Mouse (Mus musculus): Measurements from ENCODE around the gene Cbfb. TPM values are rescaled to one million over a fixed set of nuclear protein-coding genes. Genes with fewer than 3 reads are reported as not detected.
A peak's percentile ranks its signal among the peaks of the same experiment; 100 is the strongest.

Gene Cbfb
- polyA plus RNA-seq (2014; fragmentation: Nextera tagmentation; extraction: Ambion mirVana): 105 TPM in 2 replicates

DNA sequence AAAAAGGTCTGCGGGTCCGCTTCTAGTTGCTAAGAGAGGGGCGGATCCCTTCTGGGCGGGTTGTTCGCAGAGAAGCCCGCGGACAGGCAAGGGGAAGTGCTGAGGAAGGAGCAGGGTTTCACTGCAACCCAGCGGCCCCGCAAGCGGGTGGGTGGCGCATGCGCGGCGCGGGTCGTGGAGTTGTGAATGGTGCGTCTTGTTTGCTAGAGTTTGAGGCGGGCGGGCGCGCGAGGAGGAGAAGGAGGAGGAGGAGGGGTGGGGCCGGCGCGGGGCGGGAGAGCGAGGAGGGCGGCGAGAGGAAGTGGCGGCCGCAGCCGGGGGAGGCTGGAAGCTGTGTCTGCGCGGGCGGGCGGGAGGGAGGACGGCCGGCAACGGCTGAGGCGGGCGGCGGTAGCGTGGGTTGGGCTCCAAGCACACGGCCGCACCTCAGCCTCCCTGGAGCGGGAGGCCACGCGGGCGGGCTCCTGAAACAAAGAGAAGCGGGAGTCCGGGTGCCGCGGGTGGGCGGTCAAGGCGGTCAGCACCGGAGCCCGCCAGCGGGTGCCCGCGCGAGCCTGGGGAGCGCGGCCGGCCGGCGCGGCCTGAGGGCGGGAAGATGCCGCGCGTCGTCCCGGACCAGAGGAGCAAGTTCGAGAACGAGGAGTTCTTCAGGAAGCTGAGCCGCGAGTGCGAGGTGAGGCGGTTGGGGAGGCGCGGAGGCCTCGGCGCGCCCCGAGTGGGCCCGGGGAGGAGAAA lies at the start of gene Cbfb:
Cbfb (plus strand) TSS at position 294 of the 735 bp plus-strand sequence.
- WGBS: under 1% methylated on average over 66 of the region's 86 CpGs
- H3K9ac ChIP-seq (ENCODE audit: low read length): peak within 1 kb of the TSS; percentile 97
- DNase-seq (ENCODE audit: low spot score) (peak; percentile 99), ATAC-seq (ENCODE audit: insufficient number of reproducible peaks, low FRiP score, low TSS enrichment, low read depth) (peak; percentile 95)
- H3K27ac ChIP-seq (replicated peaks; ENCODE audit: low read depth, low read length): peak within 1 kb of the TSS; percentile 97
- peak within 1 kb of the TSS; percentile 65 for H3K4me2 ChIP-seq (ENCODE audit: low read depth, severe bottlenecking)
- peak within 1 kb of the TSS; percentile 96 for H3K4me3 ChIP-seq (ENCODE audit: low read depth, low read length)
- no peaks in the 10 kb centered on the region for H3K27me3 ChIP-seq (ENCODE audit: control insufficient read depth, insufficient read depth, low read length)
- no peaks in the 10 kb centered on the region for H3K36me3 ChIP-seq (ENCODE audit: control insufficient read depth, insufficient read depth, low read length)
- H3K4me1 ChIP-seq (ENCODE audit: control insufficient read depth, insufficient read depth, low read length): peaks cover 7% of the 10 kb centered on the region
- no peaks in the 10 kb centered on the region for H3K9me3 ChIP-seq (ENCODE audit: control insufficient read depth, low read length)

DNA sequence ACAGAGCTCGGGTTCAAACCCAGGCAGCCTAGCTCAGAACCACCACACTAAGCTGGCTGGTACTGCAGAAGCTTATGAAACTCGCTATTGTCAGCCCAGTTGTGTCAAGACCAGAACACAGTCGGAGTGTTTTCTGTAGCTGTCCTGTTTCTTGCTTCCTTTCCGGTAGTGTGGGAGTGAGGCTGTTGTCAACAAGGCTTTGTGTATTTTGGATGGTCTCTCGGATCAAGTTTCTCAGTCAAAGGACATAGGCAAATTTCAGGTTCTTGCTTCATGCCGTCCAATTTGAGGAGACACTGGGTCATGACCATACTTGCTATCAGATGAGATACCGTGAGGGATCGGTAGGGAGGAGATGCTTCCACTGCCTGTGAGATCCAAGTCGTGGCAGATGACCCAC lies 40.6 kb upstream of the Cbfb start:
- H3K4me3 ChIP-seq (ENCODE audit: low read depth, low read length): no peak overlapping the region
- WGBS: 83% methylated on average over 9 of the region's 9 CpGs
- no peak overlapping the region for H3K9ac ChIP-seq (ENCODE audit: low read length)
- no peaks in the 10 kb centered on the region for H3K36me3 ChIP-seq (ENCODE audit: control insufficient read depth, insufficient read depth, low read length)
- ATAC-seq (ENCODE audit: insufficient number of reproducible peaks, low FRiP score, low TSS enrichment, low read depth) (no peak), DNase-seq (ENCODE audit: low spot score) (no peak)
- H3K27me3 ChIP-seq (ENCODE audit: control insufficient read depth, insufficient read depth, low read length): no peaks in the 10 kb centered on the region
- H3K4me1 ChIP-seq (ENCODE audit: control insufficient read depth, insufficient read depth, low read length): no peaks in the 10 kb centered on the region
- no peak overlapping the region for H3K27ac ChIP-seq (replicated peaks; ENCODE audit: low read depth, low read length)
- no peak overlapping the region for H3K4me2 ChIP-seq (ENCODE audit: low read depth, severe bottlenecking)
- H3K9me3 ChIP-seq (ENCODE audit: control insufficient read depth, low read length): no peaks in the 10 kb centered on the region

DNA sequence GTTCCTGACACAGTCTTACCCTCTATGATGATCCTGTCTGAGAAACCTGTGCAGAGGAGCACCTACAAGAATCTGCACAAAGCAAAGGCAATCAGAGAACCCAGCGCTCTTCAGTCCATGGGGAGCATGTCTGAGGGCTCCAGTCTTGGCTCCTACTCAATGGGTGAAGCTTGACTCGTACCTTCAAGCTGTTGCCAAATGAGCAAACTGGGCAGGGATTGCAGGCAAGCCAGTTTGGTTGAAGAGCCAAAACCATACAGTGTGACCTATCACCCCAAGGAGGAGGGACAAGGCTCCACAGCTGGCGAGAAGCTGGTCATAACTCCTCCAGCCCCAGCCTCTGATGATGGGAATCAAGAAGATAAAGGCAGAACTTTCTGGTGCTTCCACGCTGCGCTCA lies 39.0 kb upstream of the Cbfb start, which contains the start of gene Ces4a:
Ces4a (plus strand) TSS at position 292 of the 400 bp plus-strand sequence.
- no peaks in the 10 kb centered on the region for H3K4me1 ChIP-seq (ENCODE audit: control insufficient read depth, insufficient read depth, low read length)
- H3K4me2 ChIP-seq (ENCODE audit: low read depth, severe bottlenecking): no peak within 1 kb of the TSS
- H3K27ac ChIP-seq (replicated peaks; ENCODE audit: low read depth, low read length): no peak within 1 kb of the TSS
- no peak within 1 kb of the TSS for H3K4me3 ChIP-seq (ENCODE audit: low read depth, low read length)
- no peaks in the 10 kb centered on the region for H3K27me3 ChIP-seq (ENCODE audit: control insufficient read depth, insufficient read depth, low read length)
- ATAC-seq (ENCODE audit: insufficient number of reproducible peaks, low FRiP score, low TSS enrichment, low read depth): no peak
- 88% methylated on average over 5 of the region's 5 CpGs for WGBS
- DNase-seq (ENCODE audit: low spot score): no peak
- no peak within 1 kb of the TSS for H3K9ac ChIP-seq (ENCODE audit: low read length)
- no peaks in the 10 kb centered on the region for H3K9me3 ChIP-seq (ENCODE audit: control insufficient read depth, low read length)
- H3K36me3 ChIP-seq (ENCODE audit: control insufficient read depth, insufficient read depth, low read length): no peaks in the 10 kb centered on the region

DNA sequence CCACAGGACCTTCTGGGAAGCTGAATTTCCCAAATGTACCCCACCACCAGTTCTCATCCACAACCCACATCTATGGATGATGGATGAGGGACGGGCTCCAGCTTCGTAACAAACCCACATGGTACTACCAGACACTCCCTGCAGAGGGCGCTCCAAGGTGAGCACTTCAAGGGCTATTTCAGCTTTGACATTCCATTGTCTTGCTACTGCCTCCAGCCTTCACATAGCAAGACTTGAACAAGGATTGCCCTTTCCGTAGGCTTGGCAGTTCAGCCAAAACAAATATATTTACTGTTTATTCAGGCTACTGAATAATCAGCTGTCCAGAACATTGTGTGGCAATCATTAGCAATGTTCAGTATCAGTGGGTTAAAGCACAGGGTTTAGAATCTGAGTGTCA lies 32.1 kb upstream of the Cbfb start:
- Histone ChIP-seq H3K27ac (replicated peaks; ENCODE audit: low read depth, low read length) (no peak overlapping the region), H3K9ac (ENCODE audit: low read length) (no peak overlapping the region), H3K4me3 (ENCODE audit: low read depth, low read length) (no peak overlapping the region), H3K27me3 (ENCODE audit: control insufficient read depth, insufficient read depth, low read length) (no peaks in the 10 kb centered on the region), H3K9me3 (ENCODE audit: control insufficient read depth, low read length) (no peaks in the 10 kb centered on the region), H3K4me2 (ENCODE audit: low read depth, severe bottlenecking) (no peak overlapping the region), H3K36me3 (ENCODE audit: control insufficient read depth, insufficient read depth, low read length) (no peaks in the 10 kb centered on the region), H3K4me1 (ENCODE audit: control insufficient read depth, insufficient read depth, low read length) (no peaks in the 10 kb centered on the region)
- ATAC-seq (ENCODE audit: insufficient number of reproducible peaks, low FRiP score, low TSS enrichment, low read depth): no peak
- peak; percentile 78 for DNase-seq (ENCODE audit: low spot score)
- WGBS: 24% methylated on average over 4 of the region's 4 CpGs

DNA sequence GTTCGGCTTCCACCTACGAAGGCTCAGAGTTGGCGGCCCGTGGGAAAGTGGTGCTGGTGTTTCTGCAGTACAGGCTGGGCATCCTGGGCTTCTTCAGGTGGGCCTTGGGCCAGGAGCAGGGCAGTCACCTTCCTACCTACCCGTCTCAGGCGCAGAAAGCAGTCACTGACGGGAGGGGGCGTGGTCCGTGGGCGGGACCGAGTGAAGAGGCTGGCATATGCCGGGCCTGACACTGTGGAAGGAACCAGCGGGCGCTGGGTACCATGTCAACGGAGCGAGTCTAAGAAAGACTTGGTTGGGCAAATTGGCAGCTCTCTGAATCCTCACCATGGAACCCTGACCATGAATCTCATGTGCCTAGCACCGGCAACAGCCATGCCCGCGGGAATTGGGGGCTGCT lies 28.1 kb upstream of the Cbfb start:
- no peak for DNase-seq (ENCODE audit: low spot score)
- no peak overlapping the region for H3K9ac ChIP-seq (ENCODE audit: low read length)
- H3K4me2 ChIP-seq (ENCODE audit: low read depth, severe bottlenecking): no peak overlapping the region
- no peaks in the 10 kb centered on the region for H3K4me1 ChIP-seq (ENCODE audit: control insufficient read depth, insufficient read depth, low read length)
- no peak for ATAC-seq (ENCODE audit: insufficient number of reproducible peaks, low FRiP score, low TSS enrichment, low read depth)
- H3K27ac ChIP-seq (replicated peaks; ENCODE audit: low read depth, low read length): no peak overlapping the region
- no peaks in the 10 kb centered on the region for H3K9me3 ChIP-seq (ENCODE audit: control insufficient read depth, low read length)
- 28% methylated on average over 19 of the region's 19 CpGs for WGBS
- H3K36me3 ChIP-seq (ENCODE audit: control insufficient read depth, insufficient read depth, low read length): no peaks in the 10 kb centered on the region
- no peak overlapping the region for H3K4me3 ChIP-seq (ENCODE audit: low read depth, low read length)
- H3K27me3 ChIP-seq (ENCODE audit: control insufficient read depth, insufficient read depth, low read length): no peaks in the 10 kb centered on the region

DNA sequence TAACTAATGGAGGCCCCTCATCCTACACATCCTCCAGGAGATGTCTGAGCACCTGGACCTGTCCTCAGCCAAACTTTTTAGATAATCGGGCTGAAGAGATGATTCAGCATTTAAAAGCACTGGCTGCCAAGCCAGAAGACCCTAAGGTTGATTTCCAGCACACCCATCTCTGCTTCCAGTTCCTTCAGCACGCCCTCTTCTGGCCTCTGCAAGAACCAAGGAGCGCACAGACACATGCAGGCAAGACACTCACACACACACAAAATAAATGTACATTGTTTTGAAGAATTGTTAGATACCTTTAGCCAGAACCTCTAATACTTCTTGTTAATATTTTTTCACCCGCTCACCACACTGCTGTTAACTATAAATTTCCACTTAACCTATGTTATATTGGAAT lies 18.8 kb upstream of the Cbfb start:
- whole genome bisulfite sequencing: 62% methylated on average over 4 of the region's 4 CpGs
- Histone ChIP-seq H3K4me3 (ENCODE audit: low read depth, low read length) (no peak overlapping the region), H3K27ac (replicated peaks; ENCODE audit: low read depth, low read length) (no peak overlapping the region), H3K4me1 (ENCODE audit: control insufficient read depth, insufficient read depth, low read length) (0 out of 2 replicates have a peak, but pooled peaks cover 3% of the 10 kb centered on the region), H3K4me2 (ENCODE audit: low read depth, severe bottlenecking) (no peak overlapping the region), H3K36me3 (ENCODE audit: control insufficient read depth, insufficient read depth, low read length) (no peaks in the 10 kb centered on the region), H3K9me3 (ENCODE audit: control insufficient read depth, low read length) (no peaks in the 10 kb centered on the region), H3K27me3 (ENCODE audit: control insufficient read depth, insufficient read depth, low read length) (0 out of 2 replicates have a peak, but pooled peaks cover 4% of the 10 kb centered on the region), H3K9ac (ENCODE audit: low read length) (no peak overlapping the region)
- ATAC-seq (ENCODE audit: insufficient number of reproducible peaks, low FRiP score, low TSS enrichment, low read depth) (no peak), DNase-seq (ENCODE audit: low spot score) (no peak)

DNA sequence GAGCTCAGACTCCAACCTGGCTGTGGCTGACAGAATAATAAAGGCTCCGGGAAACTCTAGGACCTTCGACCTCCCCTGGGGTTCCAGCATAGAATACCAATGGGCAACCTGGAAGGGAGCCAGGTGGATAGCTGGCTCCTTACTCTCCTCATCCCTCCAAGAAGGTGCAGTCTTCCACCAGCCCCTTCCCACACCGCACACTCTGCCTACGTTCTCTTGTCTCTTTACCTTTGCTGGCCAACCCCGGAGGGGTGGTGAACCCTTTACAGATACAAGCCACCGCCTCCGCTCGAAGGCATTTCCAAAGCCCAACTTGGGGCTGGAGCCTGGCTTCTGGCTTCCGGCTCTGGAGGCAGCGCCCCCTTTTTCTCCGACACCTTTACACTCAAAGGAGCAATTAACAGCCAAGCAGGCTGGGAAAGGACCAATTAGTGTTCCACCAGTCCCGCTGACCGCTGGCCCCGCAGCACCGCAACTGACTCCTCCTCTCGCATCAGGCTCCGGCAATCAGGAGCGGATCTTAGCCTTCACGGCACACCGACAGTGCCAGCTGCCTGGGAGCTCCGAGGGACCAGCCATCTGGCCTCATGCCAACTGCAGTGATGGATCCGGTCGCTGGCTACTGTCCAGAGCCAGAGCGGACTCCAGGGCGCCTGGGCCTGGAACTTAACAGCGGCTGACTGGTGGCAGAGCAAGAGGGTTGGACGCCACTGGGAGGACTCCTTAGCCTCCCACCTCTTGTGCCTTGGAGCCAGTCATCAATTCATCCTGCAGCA lies 17.7 kb upstream of the Cbfb start:
- 0 out of 2 replicates have a peak, but pooled peaks cover 4% of the 10 kb centered on the region for H3K27me3 ChIP-seq (ENCODE audit: control insufficient read depth, insufficient read depth, low read length)
- no peaks in the 10 kb centered on the region for H3K9me3 ChIP-seq (ENCODE audit: control insufficient read depth, low read length)
- H3K4me3 ChIP-seq (ENCODE audit: low read depth, low read length): peak overlapping the region; percentile 14; the same call in 1 of the 2 replicates
- H3K36me3 ChIP-seq (ENCODE audit: control insufficient read depth, insufficient read depth, low read length): no peaks in the 10 kb centered on the region
- DNase-seq (ENCODE audit: low spot score): peak; percentile 76
- peak; percentile 54 for ATAC-seq (ENCODE audit: insufficient number of reproducible peaks, low FRiP score, low TSS enrichment, low read depth)
- no peak overlapping the region for H3K27ac ChIP-seq (replicated peaks; ENCODE audit: low read depth, low read length)
- under 1% methylated on average over 27 of the region's 27 CpGs for WGBS
- 0 out of 2 replicates have a peak, but pooled peaks cover 3% of the 10 kb centered on the region for H3K4me1 ChIP-seq (ENCODE audit: control insufficient read depth, insufficient read depth, low read length)
- H3K9ac ChIP-seq (ENCODE audit: low read length): peak overlapping the region; percentile 3; the same call in 1 of the 2 replicates
- peak overlapping the region; percentile 59 for H3K4me2 ChIP-seq (ENCODE audit: low read depth, severe bottlenecking)

DNA sequence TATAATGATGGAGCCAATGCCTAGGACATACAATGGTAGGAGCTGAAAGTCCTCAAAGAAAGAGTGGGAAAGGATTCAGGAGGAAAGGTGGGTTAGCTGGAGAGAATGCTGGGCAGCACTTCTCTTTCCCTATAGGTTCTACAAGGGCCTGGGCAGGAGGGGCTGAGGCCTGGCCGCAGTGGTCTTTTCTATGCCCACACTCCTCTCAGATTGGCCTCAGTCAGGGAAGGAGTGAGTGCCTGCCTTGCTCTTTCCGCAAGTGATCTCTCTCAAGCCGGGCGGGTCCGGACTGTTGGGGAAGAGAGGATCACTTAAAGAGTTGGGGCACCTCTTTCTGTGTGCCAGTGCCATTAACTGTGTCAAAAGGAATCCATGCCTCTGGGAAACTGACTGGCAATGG lies 16.2 kb upstream of the Cbfb start:
- WGBS: 90% methylated on average over 5 of the region's 5 CpGs
- ATAC-seq (ENCODE audit: insufficient number of reproducible peaks, low FRiP score, low TSS enrichment, low read depth): no peak
- H3K4me1 ChIP-seq (ENCODE audit: control insufficient read depth, insufficient read depth, low read length): 0 out of 2 replicates have a peak, but pooled peaks cover 3% of the 10 kb centered on the region
- H3K4me2 ChIP-seq (ENCODE audit: low read depth, severe bottlenecking): no peak overlapping the region
- no peak overlapping the region for H3K27ac ChIP-seq (replicated peaks; ENCODE audit: low read depth, low read length)
- 0 out of 2 replicates have a peak, but pooled peaks cover 4% of the 10 kb centered on the region for H3K27me3 ChIP-seq (ENCODE audit: control insufficient read depth, insufficient read depth, low read length)
- no peaks in the 10 kb centered on the region for H3K36me3 ChIP-seq (ENCODE audit: control insufficient read depth, insufficient read depth, low read length)
- no peak overlapping the region for H3K4me3 ChIP-seq (ENCODE audit: low read depth, low read length)
- no peaks in the 10 kb centered on the region for H3K9me3 ChIP-seq (ENCODE audit: control insufficient read depth, low read length)
- DNase-seq (ENCODE audit: low spot score): no peak
- no peak overlapping the region for H3K9ac ChIP-seq (ENCODE audit: low read length)

All from limb, embryonic 11.5 days (tissue).